Mouse (Mus musculus) lung, postnatal 36 days (tissue): Measurements from ENCODE around the gene Cbl.

Experiments
- DNase-seq: peaks from one replicate; pipeline ENCODE4 v3.0.0; 2022; ENCODE audit warnings: mixed read lengths

The Cbl gene

DNA sequence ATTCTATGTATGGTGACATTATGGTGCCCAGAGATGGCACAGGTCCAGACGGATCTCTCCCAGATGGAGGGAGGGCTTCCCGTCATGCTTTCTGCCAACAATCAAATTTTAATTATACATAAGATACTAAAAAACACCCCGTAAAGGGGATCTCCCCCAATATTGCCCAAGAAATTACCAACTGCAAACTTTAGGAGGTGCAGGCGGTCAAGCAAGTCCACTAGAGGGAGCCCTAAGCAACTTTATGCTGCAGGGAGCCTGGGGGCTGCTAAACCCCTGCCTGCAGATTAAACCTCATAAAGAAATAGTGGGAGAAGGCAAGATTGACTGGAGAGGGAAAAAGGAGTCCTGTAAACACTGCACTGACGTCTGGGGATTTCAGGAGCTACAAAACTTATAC lies 5.6 kb upstream of the Cbl start:
- peak; percentile 73 for DNase-seq

DNA sequence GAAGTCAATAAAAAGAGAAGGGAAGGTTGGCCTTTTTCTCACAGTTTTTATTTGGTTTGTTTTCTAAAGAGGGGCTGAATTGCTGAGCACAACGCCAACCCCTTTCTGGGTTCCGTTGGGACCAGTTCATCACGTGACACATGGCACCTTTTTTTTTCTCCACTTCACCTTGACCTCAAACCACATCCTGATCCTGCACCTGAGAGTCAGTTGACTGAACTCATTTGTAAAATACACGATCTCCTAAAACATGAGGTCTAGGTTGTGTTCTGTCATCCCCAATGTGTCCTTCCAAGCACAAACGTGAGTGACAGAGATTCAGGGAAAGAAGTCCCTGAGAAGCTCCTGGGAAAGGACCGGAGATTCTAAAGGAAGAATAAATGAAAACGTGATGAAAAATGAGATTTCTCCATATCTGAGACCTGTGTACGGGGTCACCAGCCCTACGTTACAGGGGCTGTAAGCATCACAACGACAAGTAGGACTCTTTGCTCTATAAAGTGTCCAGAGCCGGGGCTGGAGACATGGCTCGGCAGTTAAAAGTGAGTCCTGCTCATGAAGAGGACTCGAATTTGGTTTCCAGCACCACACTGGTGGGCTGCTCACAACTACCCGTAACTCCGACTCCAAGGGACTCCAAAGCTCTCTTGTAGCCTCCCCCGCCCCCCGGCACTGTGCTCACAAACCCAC lies 4.8 kb upstream of the Cbl start:
- DNase-seq: no peak

DNA sequence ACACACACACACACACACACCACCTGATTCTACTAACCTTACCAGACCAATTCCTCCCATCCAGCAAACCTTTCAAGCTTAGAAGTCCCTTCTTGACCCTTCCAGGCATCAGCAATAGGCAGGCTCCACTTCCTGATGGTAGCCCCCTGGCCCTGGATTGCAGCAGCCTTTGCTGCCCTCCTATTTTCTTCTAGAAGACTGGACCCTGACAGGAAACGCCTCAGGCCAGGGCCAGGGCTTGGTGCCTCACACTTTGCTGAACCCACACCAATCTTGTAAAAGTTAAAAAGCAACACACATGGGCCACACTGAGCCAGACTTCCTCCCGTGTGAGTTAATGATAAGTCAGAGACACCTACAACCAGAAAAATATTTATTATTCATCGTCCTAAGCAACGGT lies 3.3 kb upstream of the Cbl start:
- DNase-seq: no peak

DNA sequence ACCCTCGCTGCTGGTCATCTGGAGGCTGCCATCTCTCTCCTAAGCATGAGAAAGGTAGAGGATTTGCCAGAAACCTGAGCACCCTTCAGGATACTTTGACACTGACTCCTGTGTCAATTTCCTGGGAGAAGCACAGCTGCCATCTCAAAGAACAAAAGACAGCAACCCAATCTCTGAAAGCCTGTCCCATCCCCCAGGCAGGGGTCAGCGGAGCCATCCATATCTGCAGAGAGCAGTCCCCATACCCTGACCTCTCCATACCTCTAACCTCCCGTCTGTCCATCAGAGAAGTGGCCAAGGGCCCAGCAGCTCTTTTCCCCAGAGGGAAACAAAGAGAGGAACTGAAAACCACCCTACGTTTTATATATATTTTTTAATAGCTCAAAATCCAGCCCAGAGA lies 2.8 kb upstream of the Cbl start:
- DNase-seq: no peak

DNA sequence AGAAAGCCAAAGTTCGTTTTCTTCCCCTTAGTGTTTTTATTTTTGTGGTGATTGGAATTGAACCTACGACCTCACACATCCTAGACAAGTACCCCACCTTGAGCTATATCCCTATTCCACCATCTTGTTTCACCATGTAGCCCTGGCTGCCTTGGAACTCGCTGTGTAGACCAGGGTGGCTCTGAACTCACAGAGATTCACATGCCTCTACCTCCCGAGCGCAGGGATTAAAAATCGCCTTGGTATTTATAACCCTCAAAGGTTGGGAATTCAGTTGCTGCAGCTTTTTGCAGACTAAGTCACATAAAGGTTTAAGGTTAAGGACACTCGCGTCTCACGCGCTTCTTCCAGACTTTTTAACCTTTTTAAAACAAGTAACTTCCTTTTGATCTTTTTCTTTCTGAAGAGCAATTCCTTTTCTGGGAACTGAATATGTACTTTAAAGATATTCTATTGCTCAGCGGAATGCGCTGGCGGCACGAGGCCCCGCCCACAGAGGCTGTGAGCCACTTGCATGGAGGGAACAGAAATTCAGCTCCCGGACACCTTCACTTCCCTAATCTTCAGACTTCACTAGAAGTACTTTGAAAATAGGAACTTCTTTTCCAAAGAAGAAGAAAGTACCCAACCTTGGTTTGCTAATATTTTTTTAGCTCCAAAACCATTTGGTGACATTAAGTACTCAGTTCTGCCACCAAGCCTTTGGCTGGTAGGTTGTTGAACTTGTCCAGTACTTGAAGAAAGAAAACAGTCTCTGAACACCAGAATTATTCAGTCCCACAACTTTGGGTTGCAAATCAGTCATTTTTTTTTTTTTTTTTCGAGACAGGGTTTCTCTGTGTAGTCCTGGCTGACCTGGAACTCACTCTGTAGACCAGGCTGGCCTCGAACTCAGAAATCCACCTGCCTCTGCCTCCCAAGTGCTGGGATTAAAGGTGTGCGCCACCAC lies 904 bp upstream of the Cbl start:
- peak; percentile 82 for DNase-seq

DNA sequence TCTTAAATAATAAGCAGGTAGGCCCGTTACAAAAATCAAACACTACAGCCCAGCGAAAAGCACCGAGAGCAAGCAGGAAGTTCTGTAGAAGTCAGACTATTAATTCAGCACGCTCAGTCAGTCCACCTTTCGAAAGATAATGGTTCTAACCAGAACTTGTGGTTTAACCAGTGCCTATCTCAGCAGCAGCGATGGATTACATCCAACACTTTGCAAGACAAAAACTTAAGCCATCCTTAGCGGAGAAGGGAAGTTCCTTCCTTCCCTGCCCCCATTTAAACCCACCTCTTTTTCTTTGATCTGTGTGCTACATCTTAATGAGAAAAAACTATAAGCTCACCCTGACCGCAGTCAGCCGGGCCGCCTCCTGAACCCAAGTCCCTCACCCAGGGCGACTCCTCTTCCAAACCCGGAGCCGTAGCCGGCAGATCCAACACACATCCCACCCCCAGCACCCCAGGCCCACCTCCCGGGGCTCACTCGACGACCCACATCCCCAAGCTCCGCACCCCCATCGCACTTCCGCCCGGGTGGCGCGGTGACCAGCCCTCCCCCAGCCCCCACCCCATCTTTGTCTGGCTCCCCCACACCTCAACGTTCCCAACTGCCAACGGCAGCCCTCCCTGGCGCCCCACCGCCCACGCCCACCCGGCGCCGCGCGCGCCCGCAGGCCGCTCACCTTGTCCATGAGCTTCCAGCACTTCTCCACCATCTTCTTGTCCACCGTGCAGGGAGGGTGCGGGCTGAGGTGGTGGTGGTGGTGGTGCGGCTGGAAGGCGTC lies 638 bp downstream of the Cbl start:
- peak; percentile 28 for DNase-seq

DNA sequence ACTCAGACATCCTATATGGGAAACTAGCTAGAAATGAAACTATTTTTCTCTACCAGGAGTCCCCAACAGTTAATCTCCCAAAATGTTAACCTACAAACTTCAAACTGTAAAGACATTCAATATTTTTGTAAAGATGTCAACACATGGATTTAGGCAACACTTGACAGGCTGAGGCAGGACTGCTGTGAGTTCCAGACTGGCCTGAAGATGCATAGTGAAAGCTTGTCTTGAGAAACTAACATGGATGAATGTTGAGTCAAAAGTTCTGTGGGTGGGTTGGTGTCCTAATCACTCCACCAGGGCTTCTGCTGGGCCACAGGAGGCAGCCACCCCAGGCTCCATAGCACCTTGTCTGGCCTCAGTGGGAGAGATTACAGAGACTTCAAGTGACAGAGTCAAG lies 2.2 kb downstream of the Cbl start:
- no peak for DNase-seq

DNA sequence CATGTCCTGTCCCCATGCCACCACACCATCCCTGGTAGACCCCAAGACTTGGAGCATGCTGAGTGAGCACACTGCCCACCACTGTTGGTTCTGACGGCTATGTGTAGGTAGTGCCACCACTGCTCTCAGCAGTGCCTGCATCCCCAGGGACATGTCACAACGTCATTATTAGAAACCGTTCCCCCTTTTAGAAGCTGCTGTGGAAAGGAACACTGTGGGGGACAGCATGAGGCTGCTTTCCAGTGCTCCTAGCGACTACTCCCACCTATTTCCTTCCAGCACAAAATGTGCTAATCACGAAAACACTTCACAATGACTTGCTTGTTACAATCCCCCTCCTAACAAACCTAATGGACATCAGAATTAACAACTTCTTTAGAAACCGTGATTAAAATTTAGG lies 7.9 kb downstream of the Cbl start:
- DNase-seq: no peak

DNA sequence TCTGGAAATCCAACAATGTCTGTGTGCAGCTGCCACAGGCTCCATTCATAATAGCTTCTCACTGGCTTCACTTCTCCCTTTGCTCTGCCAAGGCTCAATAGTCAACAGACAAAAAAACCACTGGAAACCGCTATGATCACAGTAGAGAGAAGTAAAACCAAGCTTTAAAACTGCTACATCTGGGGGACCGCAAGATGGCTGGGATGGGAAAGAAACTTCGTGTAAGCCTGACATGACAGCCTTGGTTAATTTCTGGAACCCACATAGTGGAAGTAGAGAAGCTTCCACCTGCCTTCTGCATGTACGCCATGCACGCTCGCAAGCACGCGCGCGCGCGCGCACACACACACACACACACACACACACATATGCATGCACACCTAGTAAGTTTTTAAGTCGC lies 20.3 kb downstream of the Cbl start:
- DNase-seq: no peak

DNA sequence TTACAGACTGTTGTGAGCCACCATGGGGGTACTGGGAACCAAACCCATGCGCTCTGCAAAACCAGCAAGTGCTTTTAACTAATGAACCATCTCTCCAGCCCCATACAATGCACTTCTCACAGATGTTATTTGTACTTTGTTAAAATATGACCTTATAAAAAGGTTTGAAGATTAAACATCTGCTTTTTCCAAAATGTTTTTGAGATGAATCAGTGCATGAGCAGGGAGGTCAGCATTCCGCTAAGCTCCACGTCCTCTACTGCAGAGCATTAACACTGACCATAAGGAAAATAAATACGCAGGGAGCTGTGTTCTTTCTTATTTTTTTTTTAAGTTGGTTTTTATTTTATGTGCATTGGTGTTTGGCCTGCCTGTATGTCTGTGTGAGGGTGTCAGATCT lies 21.4 kb downstream of the Cbl start:
- no peak for DNase-seq

DNA sequence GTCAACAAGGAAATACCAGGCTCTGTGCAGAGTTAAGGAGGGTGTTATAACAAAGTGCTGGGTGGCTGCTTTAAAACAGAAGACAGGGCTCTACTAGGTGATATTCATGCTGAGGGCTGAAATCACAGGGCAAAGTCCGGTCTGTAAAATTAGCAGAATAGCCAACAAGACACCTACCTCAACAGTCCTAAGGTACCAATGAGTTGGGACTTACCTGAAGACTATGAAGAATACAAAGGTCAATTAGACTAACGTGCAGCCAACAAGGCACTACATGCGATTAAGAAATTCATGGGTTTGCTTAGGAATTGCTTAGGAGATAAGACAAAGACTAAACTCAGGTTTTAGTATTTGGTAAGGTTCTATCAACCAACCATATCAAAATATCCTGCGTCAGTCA lies 24.4 kb downstream of the Cbl start:
- DNase-seq: no peak

DNA sequence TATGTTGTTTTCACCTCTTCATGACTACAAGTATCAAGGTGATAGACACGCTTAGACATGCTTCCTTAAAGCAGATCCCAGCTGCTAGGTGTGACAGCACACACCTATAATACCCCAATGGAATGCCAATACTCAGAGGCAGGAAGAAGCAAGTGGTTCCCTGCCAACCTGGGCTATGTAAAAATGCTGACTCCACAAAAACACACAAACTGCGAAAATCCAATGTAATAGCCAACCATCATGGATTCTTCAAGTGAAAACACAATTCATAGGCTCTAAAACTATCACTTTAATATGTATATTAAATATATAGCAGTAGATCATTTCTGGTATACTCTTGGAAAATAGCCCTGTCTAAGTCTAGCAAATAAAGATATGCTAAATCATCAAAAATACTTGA lies 26.0 kb downstream of the Cbl start:
- DNase-seq: no peak

DNA sequence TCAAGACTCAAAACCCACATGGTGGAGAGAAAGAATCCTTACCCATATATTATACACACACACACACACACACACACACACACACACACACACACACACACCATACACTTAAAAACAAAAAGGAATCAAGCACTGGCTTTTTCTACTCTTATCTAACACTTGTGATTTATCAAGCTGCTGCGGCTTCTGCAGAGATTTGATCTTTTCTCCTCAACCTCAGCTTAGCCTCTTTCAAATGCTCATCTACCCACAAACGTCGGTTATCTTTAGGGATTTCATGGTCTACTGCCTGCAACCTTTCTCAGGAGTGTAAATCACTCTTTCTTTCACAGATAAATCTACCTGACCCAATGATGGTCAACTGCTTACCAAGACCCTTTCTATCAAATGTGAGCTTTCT lies 33.4 kb downstream of the Cbl start:
- no peak for DNase-seq

DNA sequence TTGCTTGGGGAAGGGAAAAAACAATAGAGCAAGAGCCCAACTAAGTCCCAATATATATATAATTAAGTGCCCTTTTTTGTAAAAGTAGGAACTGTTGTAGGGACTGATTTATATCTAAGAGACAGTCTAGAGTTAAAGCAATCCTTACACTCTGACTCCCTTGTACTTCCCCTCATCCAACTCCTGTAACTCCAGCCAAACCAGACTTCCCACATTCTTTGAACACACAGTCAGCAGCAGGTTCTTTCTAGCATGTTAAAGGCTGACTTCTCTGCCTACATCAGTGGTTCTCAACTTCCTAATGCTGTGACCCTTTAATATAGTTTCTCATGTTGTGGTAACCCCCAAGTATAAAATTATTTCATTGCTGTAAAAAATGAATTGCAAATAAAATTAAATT lies 34.3 kb downstream of the Cbl start:
- DNase-seq: peak; percentile 67

DNA sequence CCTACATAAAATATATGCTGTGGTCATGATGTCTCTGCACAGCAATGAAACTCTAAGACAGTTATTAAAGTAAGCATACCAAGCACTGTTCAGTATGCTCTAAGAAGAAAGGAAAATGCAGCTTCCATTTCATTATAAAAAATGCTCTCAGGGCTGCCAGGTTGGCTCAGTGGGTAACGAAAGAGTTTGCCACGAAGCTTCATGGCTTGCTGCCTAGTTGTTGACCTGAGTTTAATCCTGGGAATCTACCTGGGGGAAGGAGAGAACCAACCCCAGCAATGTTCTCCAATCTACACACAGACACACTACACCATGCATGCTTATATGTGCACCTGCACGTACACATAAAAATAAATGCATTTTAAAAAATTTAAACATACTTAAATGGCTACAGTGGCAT lies 34.7 kb downstream of the Cbl start:
- no peak for DNase-seq

DNA sequence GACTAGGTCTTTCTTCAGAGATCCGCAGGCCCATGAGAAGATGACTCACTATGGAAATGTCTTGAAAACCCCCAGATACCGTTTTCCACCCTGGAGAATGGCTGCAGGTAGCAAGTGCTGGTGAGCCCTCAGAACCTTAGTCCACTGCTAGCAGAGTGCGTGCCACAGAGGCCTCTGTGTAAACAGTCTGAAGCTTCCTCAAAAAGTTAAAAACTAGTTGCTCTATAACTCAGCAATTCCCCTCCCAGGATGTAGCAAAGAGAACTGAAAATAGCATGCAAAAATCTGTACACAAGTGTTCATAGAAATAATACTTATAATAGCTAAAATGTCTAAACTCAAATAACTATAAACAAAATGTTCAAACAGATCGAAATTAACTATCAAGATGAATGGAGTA lies 37.5 kb downstream of the Cbl start:
- no peak for DNase-seq

DNA sequence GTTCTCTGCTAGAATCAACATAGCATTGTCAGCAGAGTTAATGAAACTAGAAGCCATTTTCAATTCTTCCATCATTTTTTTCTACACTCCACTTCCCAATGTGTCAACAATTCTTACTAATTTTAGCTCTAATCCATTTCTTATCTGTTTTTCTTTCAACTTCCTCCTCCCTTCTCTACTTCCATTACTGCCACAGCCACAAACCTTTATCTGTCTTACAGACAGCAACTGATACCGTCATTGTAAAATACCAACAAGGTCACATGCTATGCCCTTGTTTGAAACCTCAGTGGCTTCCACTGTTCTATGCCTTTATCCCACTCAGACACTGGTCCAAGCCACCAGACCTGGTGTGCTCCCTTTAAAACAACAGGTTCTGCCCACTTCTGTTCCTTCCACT lies 39.8 kb downstream of the Cbl start:
- DNase-seq: no peak

DNA sequence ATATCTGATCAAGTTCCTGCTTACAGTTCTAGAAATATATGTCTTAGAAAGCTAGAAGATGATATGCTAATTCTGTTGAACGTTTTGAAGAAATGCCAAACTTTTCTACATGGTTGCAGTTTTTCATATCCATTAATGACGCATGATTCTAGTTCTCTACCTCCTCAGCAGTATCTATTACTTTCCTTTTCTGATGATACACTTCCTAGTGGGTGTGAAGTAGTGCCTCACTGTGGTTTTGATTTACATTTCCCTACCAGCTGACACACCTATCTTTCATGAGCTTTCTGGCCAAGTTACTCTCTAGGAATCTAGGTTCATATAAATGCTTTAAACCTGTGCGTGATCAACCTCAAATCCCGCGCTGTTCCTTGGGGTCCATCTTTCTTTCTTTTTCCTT lies 41.1 kb downstream of the Cbl start:
- no peak for DNase-seq

DNA sequence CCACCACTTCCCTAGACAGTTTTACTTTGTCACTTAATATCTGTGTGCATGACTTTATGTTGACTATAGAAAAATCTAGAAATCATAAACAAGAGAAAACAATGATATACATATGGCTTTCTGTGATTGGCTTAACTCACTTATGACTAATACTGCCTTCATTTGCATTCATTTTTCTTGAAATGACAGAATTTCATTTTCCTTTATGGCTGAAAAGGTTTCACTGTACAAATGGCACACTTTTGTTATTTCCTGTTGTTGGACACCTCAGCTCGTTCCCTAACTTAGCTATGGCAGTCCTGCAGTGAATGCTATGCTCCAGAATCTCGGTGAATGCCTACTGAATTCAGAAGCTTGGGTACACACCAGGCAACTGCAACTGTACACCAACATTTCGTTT lies 41.5 kb downstream of the Cbl start:
- DNase-seq: no peak

DNA sequence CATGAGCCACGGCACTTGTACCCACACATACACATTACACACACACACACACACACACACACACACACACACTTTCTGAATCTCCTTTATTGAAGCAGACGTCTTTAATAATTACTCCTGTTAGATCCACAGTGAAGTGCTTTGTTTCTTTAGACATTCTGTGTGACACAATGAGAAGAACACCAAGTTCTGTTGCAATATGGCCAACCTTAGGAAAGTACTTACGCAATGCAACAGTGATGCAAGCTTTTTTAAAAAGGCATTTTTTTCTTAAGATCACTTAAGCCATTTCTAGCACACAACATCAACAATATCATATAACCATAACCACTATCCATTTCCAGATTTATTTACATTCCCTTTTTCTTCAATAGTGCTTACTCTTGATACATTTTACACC lies 42.7 kb downstream of the Cbl start:
- peak; percentile 75 for DNase-seq

DNA sequence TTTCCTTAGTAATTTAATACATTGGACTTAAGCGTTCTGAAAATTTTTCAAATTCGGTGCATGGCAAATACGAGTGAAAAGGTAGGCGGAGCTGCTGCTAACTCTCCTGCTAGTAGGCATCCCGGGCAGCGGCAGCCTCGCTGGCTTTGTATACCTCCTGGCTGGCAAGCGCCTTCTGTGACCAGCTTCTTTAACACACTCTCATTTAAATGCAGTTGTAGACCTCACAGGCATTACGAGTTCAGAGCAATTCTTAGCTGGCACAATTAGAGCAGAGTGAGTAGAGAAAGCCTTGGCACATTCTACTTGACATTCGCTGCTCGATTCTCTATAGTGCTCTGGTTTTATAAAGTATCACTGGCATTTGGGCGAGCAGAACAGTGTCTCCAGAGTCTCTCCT lies 45.6 kb downstream of the Cbl start:
- DNase-seq: no peak

DNA sequence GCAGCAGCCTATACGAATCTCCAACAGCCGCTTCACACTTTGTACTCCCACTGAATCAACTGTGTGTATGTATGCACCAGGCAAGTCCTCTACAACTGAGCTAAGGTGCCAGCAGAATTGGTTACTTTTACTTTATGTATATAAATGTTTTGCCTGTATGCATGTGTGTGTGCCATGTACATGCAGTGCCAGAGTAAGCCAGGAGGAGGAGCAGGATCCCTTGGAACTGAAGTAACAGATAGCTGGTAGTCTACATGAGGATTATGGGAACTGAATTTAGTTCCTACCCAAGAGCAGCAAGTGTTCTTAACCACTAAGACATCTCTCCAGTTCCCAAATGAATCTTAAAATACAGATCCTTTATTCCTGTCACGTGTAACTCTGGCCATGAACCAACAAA lies 51.6 kb downstream of the Cbl start:
- peak; percentile 86 for DNase-seq

DNA sequence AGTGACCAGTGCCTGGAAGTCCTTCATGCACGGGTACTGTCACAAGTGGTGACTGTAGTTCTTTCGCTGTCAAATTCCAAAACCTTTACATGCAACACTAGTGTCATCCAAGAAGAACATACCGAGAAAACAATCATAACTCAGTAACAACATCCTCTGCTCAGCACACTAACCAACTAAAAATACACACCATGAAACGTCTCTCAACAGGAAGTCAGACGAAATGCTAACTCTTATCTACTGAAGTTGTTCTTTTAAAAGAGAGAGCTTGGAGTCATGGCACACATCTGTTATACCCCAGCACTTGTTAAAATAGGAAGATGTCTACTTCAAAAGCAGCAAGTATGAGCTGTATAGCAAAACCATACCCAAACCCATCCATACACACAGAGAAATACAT lies 52.3 kb downstream of the Cbl start:
- no peak for DNase-seq

DNA sequence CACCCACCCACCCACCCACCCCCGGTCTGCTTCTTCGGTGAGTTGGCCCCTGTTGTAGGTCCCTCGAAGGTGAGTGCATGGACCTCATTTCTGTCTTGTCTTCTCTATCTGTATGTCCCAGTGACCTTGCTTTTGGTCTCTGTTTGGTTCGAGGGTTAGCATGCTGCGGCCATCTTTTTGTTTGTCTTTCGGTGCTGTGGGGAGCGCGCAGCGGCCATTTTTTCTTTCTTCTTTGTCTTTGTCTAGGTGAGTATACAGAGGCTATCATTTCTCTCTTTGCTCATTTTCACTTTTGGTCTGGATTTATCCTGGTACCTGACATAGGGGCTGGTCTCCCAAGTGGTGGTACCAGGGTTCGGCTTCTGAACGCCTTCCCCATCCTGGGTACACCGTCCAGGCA lies 55.0 kb downstream of the Cbl start:
- DNase-seq: no peak
